Mouse (Mus musculus) hindbrain, embryonic 14.5 days (tissue): ENCODE results near the gene Zfp423. TPM values are rescaled to one million over a fixed set of nuclear protein-coding genes. Genes with fewer than 3 reads are reported as not detected.

Experiments
- ATAC-seq: fragments of 200-750 bp; cut with Nextera tagmentation; 2 replicates; pipeline ENCODE4 v1.8.0; 2017; ENCODE audit warnings: moderate number of reproducible peaks, mild to moderate bottlenecking, moderate TSS enrichment, moderate library complexity; ENCODE audit not compliant: low FRiP score
- DNase-seq: peaks from one replicate; pipeline ENCODE4 v3.0.0-alpha.2; 2015; ENCODE audit warnings: low spot score
- H3K27ac ChIP-seq: fragments of 300-500 bp; sonication (generic); 2 replicates; pipeline ENCODE4 v1.5.1; 2014; ENCODE audit warnings: mild to moderate bottlenecking, moderate library complexity
- H3K27me3 ChIP-seq: fragments of 300-500 bp; sonication (generic); 2 replicates; pipeline ENCODE4 v1.6.1; 2014; ENCODE audit warnings: mild to moderate bottlenecking, low read length, mixed read lengths; ENCODE audit not compliant: control insufficient read depth, insufficient read depth
- H3K36me3 ChIP-seq: fragments of 300-500 bp; sonication (generic); replicated peaks from 2 replicates; pipeline ENCODE4 v1.6.1; 2014; ENCODE audit not compliant: control insufficient read depth, insufficient read depth
- H3K4me1 ChIP-seq: fragments of 300-500 bp; sonication (generic); replicated peaks from 2 replicates; pipeline ENCODE4 v1.6.1; 2014; ENCODE audit warnings: antibody characterized with exemption, low read length, mixed read lengths; ENCODE audit not compliant: control insufficient read depth, insufficient read depth
- H3K4me2 ChIP-seq: fragments of 300-500 bp; sonication (generic); replicated peaks from 2 replicates; pipeline ENCODE4 v1.6.1; 2014; ENCODE audit warnings: mild to moderate bottlenecking, moderate library complexity
- H3K4me3 ChIP-seq: fragments of 300-500 bp; sonication (generic); replicated peaks from 2 replicates; pipeline ENCODE4 v1.5.1; 2014; ENCODE audit warnings: mild to moderate bottlenecking, low read length
- H3K9ac ChIP-seq: fragments of 300-500 bp; sonication (generic); 2 replicates; pipeline ENCODE4 v1.6.1; 2014
- H3K9me3 ChIP-seq: fragments of 300-500 bp; sonication (generic); 2 replicates; pipeline ENCODE4 v1.6.1; 2016; ENCODE audit warnings: low read length; ENCODE audit not compliant: control insufficient read depth
- WGBS: fragments of 180-500 bp; shearing (Covaris S2); extraction: QIAGEN DNeasy Blood & Tissue Kit; methylation state at CpG from one replicate; pipeline ENCODE4 v1.1.7; 2014; 5-methylcytosine and 5-hydroxymethylcytosine counted together
- polyA plus RNA-seq: library from polyadenylated mRNA; unstranded; fragments of >200 nt; fragmentation: Nextera tagmentation; extraction: Ambion mirVana; gene quantifications from 2 replicates; pipeline ENCODE4 v1.2.1, GENCODE M21; 2014

The Zfp423 gene
- polyA plus RNA-seq, 1 experiment from 2014 or later = 42.3 TPM

GRCm38 (mm10) chr8:87645371-87645770 lies 314.0 kb downstream of the Zfp423 start:
- 18% methylated on average over 6 of the region's 6 CpGs for WGBS

GRCm38 (mm10) chr8:87640930-87641329 lies 318.5 kb downstream of the Zfp423 start:
- no peak for ATAC-seq

More at GRCm38 (mm10) chr8:87645371-87645770, 314.0 kb downstream of the Zfp423 start:
- H3K9ac ChIP-seq = no peak overlapping the region
- H3K9me3 ChIP-seq = no peaks in the 10 kb centered on the region
- H3K4me2 ChIP-seq = no peak overlapping the region
- DNase-seq (peak; percentile 76), ATAC-seq (peak; percentile 77; the same call in 1 of the 2 replicates)
- H3K4me1 ChIP-seq = peaks cover 18% of the 10 kb centered on the region
- no peak overlapping the region for H3K4me3 ChIP-seq
- no peaks in the 10 kb centered on the region for H3K27me3 ChIP-seq
- H3K27ac ChIP-seq = peak overlapping the region; percentile 69
- H3K36me3 ChIP-seq = no peaks in the 10 kb centered on the region

GRCm38 (mm10) chr8:87636226-87636742 lies 323.1 kb downstream of the Zfp423 start:
- ATAC-seq = no peak
- H3K4me3 ChIP-seq = no peak overlapping the region
- no peaks in the 10 kb centered on the region for H3K36me3 ChIP-seq
- H3K27me3 ChIP-seq = no peaks in the 10 kb centered on the region
- H3K4me1 ChIP-seq = no peaks in the 10 kb centered on the region
- no peak overlapping the region for H3K9ac ChIP-seq
- WGBS = 86% methylated on average over 11 of the region's 11 CpGs
- no peaks in the 10 kb centered on the region for H3K9me3 ChIP-seq
- no peak for DNase-seq
- no peak overlapping the region for H3K27ac ChIP-seq
- no peak overlapping the region for H3K4me2 ChIP-seq

More at GRCm38 (mm10) chr8:87640930-87641329, 318.5 kb downstream of the Zfp423 start:
- Histone ChIP-seq H3K4me2 (no peak overlapping the region), H3K9me3 (no peaks in the 10 kb centered on the region), H3K27me3 (no peaks in the 10 kb centered on the region), H3K36me3 (no peaks in the 10 kb centered on the region), H3K9ac (no peak overlapping the region), H3K4me1 (peaks cover 13% of the 10 kb centered on the region), H3K27ac (no peak overlapping the region), H3K4me3 (no peak overlapping the region)
- WGBS = 41% methylated on average over 3 of the region's 3 CpGs
- peak; percentile 46 for DNase-seq

GRCm38 (mm10) chr8:87631776-87632175 lies 327.6 kb downstream of the Zfp423 start:
- no peak for DNase-seq
- Histone ChIP-seq H3K9ac (no peak overlapping the region), H3K27me3 (no peaks in the 10 kb centered on the region), H3K27ac (no peak overlapping the region), H3K4me2 (no peak overlapping the region), H3K9me3 (no peaks in the 10 kb centered on the region), H3K4me3 (no peak overlapping the region), H3K36me3 (no peaks in the 10 kb centered on the region), H3K4me1 (no peaks in the 10 kb centered on the region)
- ATAC-seq = no peak
- WGBS = 91% methylated on average over 7 of the region's 7 CpGs

GRCm38 (mm10) chr8:87629656-87630055 lies 329.7 kb downstream of the Zfp423 start:
- Histone ChIP-seq H3K4me2 (no peak overlapping the region), H3K36me3 (no peaks in the 10 kb centered on the region), H3K4me1 (no peaks in the 10 kb centered on the region), H3K27me3 (no peaks in the 10 kb centered on the region), H3K9ac (no peak overlapping the region), H3K9me3 (no peaks in the 10 kb centered on the region), H3K27ac (no peak overlapping the region), H3K4me3 (no peak overlapping the region)
- 34% methylated on average over 6 of the region's 6 CpGs for WGBS
- no peak for ATAC-seq
- no peak for DNase-seq

GRCm38 (mm10) chr8:87621181-87621580 lies 338.2 kb downstream of the Zfp423 start:
- peak overlapping the region; percentile 64 for H3K27ac ChIP-seq
- 76% methylated on average over 12 of the region's 12 CpGs for WGBS
- H3K9ac ChIP-seq = no peak overlapping the region
- no peak for ATAC-seq
- no peak for DNase-seq
- no peaks in the 10 kb centered on the region for H3K36me3 ChIP-seq
- H3K4me3 ChIP-seq = no peak overlapping the region
- no peaks in the 10 kb centered on the region for H3K9me3 ChIP-seq
- H3K4me1 ChIP-seq = peaks cover 4% of the 10 kb centered on the region
- H3K4me2 ChIP-seq = no peak overlapping the region
- no peaks in the 10 kb centered on the region for H3K27me3 ChIP-seq

- WGBS = 59% methylated on average over 6 of the region's 6 CpGs
- no peak for ATAC-seq
- Histone ChIP-seq H3K27ac (peak overlapping the region; percentile 64), H3K4me2 (no peak overlapping the region), H3K36me3 (no peaks in the 10 kb centered on the region), H3K9me3 (no peaks in the 10 kb centered on the region), H3K27me3 (no peaks in the 10 kb centered on the region), H3K9ac (no peak overlapping the region), H3K4me3 (no peak overlapping the region), H3K4me1 (peaks cover 6% of the 10 kb centered on the region)
- DNase-seq = peak; percentile 34
These were observed 339.2 kb downstream of the Zfp423 start for GRCm38 (mm10) chr8:87620225-87620624.

GRCm38 (mm10) chr8:87619529-87619928 lies 339.9 kb downstream of the Zfp423 start:
- Histone ChIP-seq H3K27me3 (no peaks in the 10 kb centered on the region), H3K4me1 (peaks cover 12% of the 10 kb centered on the region), H3K4me3 (no peak overlapping the region), H3K9ac (no peak overlapping the region), H3K36me3 (no peaks in the 10 kb centered on the region), H3K9me3 (no peaks in the 10 kb centered on the region), H3K27ac (no peak overlapping the region), H3K4me2 (no peak overlapping the region)
- 62% methylated on average over 2 of the region's 2 CpGs for WGBS
- DNase-seq (no peak), ATAC-seq (no peak)

GRCm38 (mm10) chr8:87619118-87619517 lies 340.3 kb downstream of the Zfp423 start:
- DNase-seq = peak; percentile 53
- no peaks in the 10 kb centered on the region for H3K36me3 ChIP-seq
- no peaks in the 10 kb centered on the region for H3K27me3 ChIP-seq
- WGBS = 58% methylated on average over 7 of the region's 7 CpGs
- H3K4me3 ChIP-seq = no peak overlapping the region
- ATAC-seq = peak; percentile 43; the same call in 1 of the 2 replicates
- H3K9ac ChIP-seq = no peak overlapping the region
- no peaks in the 10 kb centered on the region for H3K9me3 ChIP-seq
- H3K4me1 ChIP-seq = peaks cover 12% of the 10 kb centered on the region
- no peak overlapping the region for H3K4me2 ChIP-seq
- H3K27ac ChIP-seq = no peak overlapping the region

- H3K4me2 ChIP-seq = no peak overlapping the region
- H3K9ac ChIP-seq = no peak overlapping the region
- no peak overlapping the region for H3K27ac ChIP-seq
- DNase-seq (no peak), ATAC-seq (no peak)
- H3K9me3 ChIP-seq = no peaks in the 10 kb centered on the region
- no peaks in the 10 kb centered on the region for H3K27me3 ChIP-seq
- WGBS = 91% methylated on average over 1 of the region's 1 CpGs
- H3K4me3 ChIP-seq = no peak overlapping the region
- peaks cover 8% of the 10 kb centered on the region; the same call in 1 of the 2 replicates for H3K4me1 ChIP-seq
- no peaks in the 10 kb centered on the region for H3K36me3 ChIP-seq
These were observed 345.7 kb downstream of the Zfp423 start for GRCm38 (mm10) chr8:87613701-87614100.
